Mouse (Mus musculus) erythroblast, embryonic 14.5 days (primary cell): Measurements from ENCODE around the gene Atp13a4.

Experiments used
- GATA1 ChIP-seq: IDR thresholded peaks from 2 replicates; pipeline ENCODE4 v1.6.1; 2012; ENCODE audit warnings: low read length, inconsistent platforms, mixed read lengths
- TAL1 ChIP-seq: IDR thresholded peaks from 3 replicates; pipeline ENCODE4 v1.6.1; 2012; ENCODE audit warnings: low read length, inconsistent platforms, mixed read lengths

- no peak for TF ChIP-seq TAL1
- TF ChIP-seq GATA1: no peak
These were observed 29.3 kb upstream of the Atp13a4 start for GRCm38 (mm10) chr16:29574013-29574412.
